Mouse (Mus musculus) large intestine, adult 2 months (tissue): Measurements from ENCODE around the gene Adam1b. TPM values are rescaled to one million over a fixed set of nuclear protein-coding genes. Genes with fewer than 3 reads are reported as not detected.
"Not testable (repeated sequence)": the region's sequence is repeated elsewhere in the genome, so short reads cannot be mapped to it uniquely, and the experiment has no call there.

Source experiments
- DNase-seq: peaks from one replicate; pipeline ENCODE4 v3.0.0-alpha.2; 2012; ENCODE audit warnings: low read depth, low spot score
- WGBS: fragments of 180-500 bp; shearing (Covaris S2); methylation state at CpG from one replicate; pipeline ENCODE4 v1.1.7; 2018; 5-methylcytosine and 5-hydroxymethylcytosine counted together
- polyA plus RNA-seq: library from polyadenylated mRNA; depleted of rRNA; stranded (reverse); fragments of >200 nt; gene quantifications from 2 replicates; pipeline ENCODE4 v1.2.3, GENCODE M21; 2012; rRNA removed

Adam1b gene
- not detected in 2 replicates for polyA plus RNA-seq

GRCm38 (mm10) chr5:121503231-121503630, at the start of gene Adam1b:
TSS of gene Adam1b (minus strand) at chr5:121503435.
- DNase-seq, result no peak
- 81% methylated on average over 3 of the region's 3 CpGs for WGBS

- no peak for DNase-seq
- 85% methylated on average over 7 of the region's 7 CpGs for WGBS
These were observed 46.0 kb upstream of the Adam1b start for GRCm38 (mm10) chr5:121549196-121549595.

GRCm38 (mm10) chr5:121547084-121547483, 43.8 kb upstream of the Adam1b start:
- 89% methylated on average over 3 of the region's 3 CpGs for WGBS

GRCm38 (mm10) chr5:121546530-121546895, 43.3 kb upstream of the Adam1b start:
- WGBS, result 9% methylated on average over 6 of the region's 6 CpGs
- no peak for DNase-seq

More at GRCm38 (mm10) chr5:121547084-121547483, 43.8 kb upstream of the Adam1b start:
- DNase-seq, result no peak

GRCm38 (mm10) chr5:121545793-121546529, 42.7 kb upstream of the Adam1b start, which contains the start of gene Mapkapk5:
TSS of gene Mapkapk5 (minus strand) at chr5:121545905.
- 1% methylated on average over 55 of the region's 55 CpGs for WGBS
- peak; percentile 71 for DNase-seq

GRCm38 (mm10) chr5:121544910-121545792, 41.9 kb upstream of the Adam1b start, which contains the start of the genes Adam1a and Gm42878:
TSS of gene Adam1a (minus strand) at chr5:121545482.
TSS of gene Gm42878 (minus strand) at chr5:121545482.
- no peak for DNase-seq
- under 1% methylated on average over 93 of the region's 97 CpGs for WGBS

- no peak for DNase-seq
- 70% methylated on average over 3 of the region's 3 CpGs for WGBS
These were observed 40.1 kb upstream of the Adam1b start for GRCm38 (mm10) chr5:121543370-121543769.

GRCm38 (mm10) chr5:121541235-121541634, 38.0 kb upstream of the Adam1b start:
- no peak for DNase-seq
- WGBS, result 60% methylated on average over 7 of the region's 7 CpGs

GRCm38 (mm10) chr5:121540066-121540465, 36.8 kb upstream of the Adam1b start:
- no peak for DNase-seq
- 74% methylated on average over 5 of the region's 5 CpGs for WGBS

GRCm38 (mm10) chr5:121537588-121537987, 34.4 kb upstream of the Adam1b start:
- DNase-seq, result no peak
- 90% methylated on average over 2 of the region's 2 CpGs for WGBS

GRCm38 (mm10) chr5:121536921-121537555, 33.8 kb upstream of the Adam1b start:
- WGBS, result 74% methylated on average over 7 of the region's 7 CpGs
- no peak for DNase-seq

- no peak for DNase-seq
- WGBS, result 81% methylated on average over 3 of the region's 3 CpGs
These were observed 31.9 kb upstream of the Adam1b start for GRCm38 (mm10) chr5:121535116-121535515.

- no peak for DNase-seq
- WGBS, result 96% methylated on average over 5 of the region's 5 CpGs
These were observed 31.3 kb upstream of the Adam1b start for GRCm38 (mm10) chr5:121534521-121534920.

GRCm38 (mm10) chr5:121526961-121527360, 23.7 kb upstream of the Adam1b start:
- DNase-seq, result no peak
- 76% methylated on average over 8 of the region's 8 CpGs for WGBS

GRCm38 (mm10) chr5:121526526-121526925, 23.3 kb upstream of the Adam1b start:
- DNase-seq, result no peak
- WGBS, result 88% methylated on average over 7 of the region's 7 CpGs

- WGBS, result 91% methylated on average over 14 of the region's 14 CpGs
- DNase-seq, result no peak
These were observed 22.7 kb upstream of the Adam1b start for GRCm38 (mm10) chr5:121525774-121526450.

- 80% methylated on average over 11 of the region's 17 CpGs for WGBS
- DNase-seq, result not testable (repeated sequence)
These were observed 16.5 kb upstream of the Adam1b start for GRCm38 (mm10) chr5:121519758-121520157.

GRCm38 (mm10) chr5:121518983-121519382, 15.7 kb upstream of the Adam1b start:
- 90% methylated on average over 9 of the region's 9 CpGs for WGBS
- DNase-seq, result no peak

- peak; percentile 55 for DNase-seq
- WGBS, result 42% methylated on average over 7 of the region's 7 CpGs
These were observed 6.8 kb upstream of the Adam1b start for GRCm38 (mm10) chr5:121510009-121510408.
